Mouse (Mus musculus) urinary bladder, adult 18-20 months (tissue): ENCODE measurements around the gene Zfyve19.

ENCODE experiments used
- DNase-seq, 2 experiments: peaks; one replicate each; pipeline ENCODE4 v3.0.0; 2022; ENCODE audit warnings: low spot score in 2 of 2, mixed read lengths in 2 of 2

Zfyve19 gene

GRCm38 (mm10) chr2:119208344-119209175, at the start of gene Zfyve19, which contains the start of gene Dnajc17:
Gene Zfyve19 (plus strand): TSS chr2:119208617.
Gene Dnajc17 (minus strand): TSS chr2:119208795.
- peak; percentile 86 to 95 for DNase-seq

GRCm38 (mm10) chr2:119161247-119161646, 47.2 kb upstream of the Zfyve19 start:
- no peak for DNase-seq

GRCm38 (mm10) chr2:119163135-119163534, 45.3 kb upstream of the Zfyve19 start:
- no peak for DNase-seq

- no peak for DNase-seq
Measured at GRCm38 (mm10) chr2:119163999-119164398, 44.4 kb upstream of the Zfyve19 start.

GRCm38 (mm10) chr2:119165401-119165800, 43.0 kb upstream of the Zfyve19 start:
- no peak for DNase-seq

GRCm38 (mm10) chr2:119166901-119167865, 41.2 kb upstream of the Zfyve19 start, which contains the start of gene Gchfr:
Gene Gchfr (plus strand): TSS chr2:119167773.
- DNase-seq: peak; percentile 43 to 61

GRCm38 (mm10) chr2:119167866-119168256, 40.6 kb upstream of the Zfyve19 start:
- no peak for DNase-seq

GRCm38 (mm10) chr2:119170282-119170681, 38.1 kb upstream of the Zfyve19 start:
- no peak for DNase-seq

GRCm38 (mm10) chr2:119171574-119171973, 36.8 kb upstream of the Zfyve19 start:
- no peak for DNase-seq

- DNase-seq: no peak
Measured at GRCm38 (mm10) chr2:119172446-119172845, 36.0 kb upstream of the Zfyve19 start.

GRCm38 (mm10) chr2:119172862-119173576, 35.4 kb upstream of the Zfyve19 start:
- DNase-seq: no peak

GRCm38 (mm10) chr2:119173991-119174651, 34.3 kb upstream of the Zfyve19 start, which contains the start of gene Gm14137:
Gene Gm14137 (plus strand): TSS chr2:119174509.
- DNase-seq: no peak

GRCm38 (mm10) chr2:119174866-119175265, 33.6 kb upstream of the Zfyve19 start:
- no peak for DNase-seq

- no peak for DNase-seq
Measured at GRCm38 (mm10) chr2:119175614-119176013, 32.8 kb upstream of the Zfyve19 start.

GRCm38 (mm10) chr2:119176761-119177160, 31.7 kb upstream of the Zfyve19 start:
- no peak for DNase-seq

- DNase-seq: no peak
Measured at GRCm38 (mm10) chr2:119177384-119177939, 31.0 kb upstream of the Zfyve19 start.

- DNase-seq: no peak
Measured at GRCm38 (mm10) chr2:119182914-119183313, 25.5 kb upstream of the Zfyve19 start.

GRCm38 (mm10) chr2:119189029-119189710, 19.2 kb upstream of the Zfyve19 start:
- DNase-seq: peak; percentile 76 to 89

- no peak for DNase-seq
Measured at GRCm38 (mm10) chr2:119190969-119191368, 17.4 kb upstream of the Zfyve19 start.

GRCm38 (mm10) chr2:119194140-119194539, 14.3 kb upstream of the Zfyve19 start:
- no peak for DNase-seq
